Mouse (Mus musculus) olfactory bulb, adult 2 months (tissue): ENCODE results near the gene Fam209.

ENCODE experiments used
- CTCF ChIP-seq: fragments of 200-500 bp; IDR thresholded peaks from 2 replicates; pipeline ENCODE4 v1.5.1; 2012; ENCODE audit warnings: low read depth, mild to moderate bottlenecking, low read length, moderate library complexity; ENCODE audit not compliant: insufficient read depth
- POLR2A ChIP-seq: fragments of 200-500 bp; IDR thresholded peaks from 2 replicates; pipeline ENCODE4 v1.6.1; 2012; ENCODE audit warnings: mild to moderate bottlenecking, low read depth, low read length, moderate library complexity; ENCODE audit not compliant: insufficient read depth

- no peak for TF ChIP-seq CTCF
- no peak for TF ChIP-seq POLR2A
These were observed 28.5 kb downstream of the Fam209 start for GRCm38 (mm10) chr2:172500752-172501316.
